ENCODE assay signal across 10 mouse cellular contexts in the genomic region with DNA sequence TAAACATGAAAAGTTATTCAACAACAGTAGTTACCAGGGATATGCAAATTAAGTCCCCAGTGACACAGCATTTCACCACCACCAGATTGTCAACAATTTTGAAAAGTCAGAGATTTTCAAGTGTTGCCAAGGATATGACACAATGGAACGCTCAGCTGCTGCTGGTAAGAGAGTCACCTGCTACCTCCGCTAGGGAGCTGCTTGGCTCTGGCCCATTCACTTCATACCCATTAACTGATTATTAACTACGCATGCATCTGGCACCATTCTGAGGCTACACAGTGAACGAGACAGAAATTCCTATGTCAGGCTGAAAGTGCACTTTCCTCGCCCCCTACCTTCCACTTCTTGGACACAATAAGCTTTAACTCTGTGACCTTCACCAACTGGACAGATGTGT.
DNase-seq lines count a peak whose midpoint lies in the region; ATAC-seq and TF ChIP-seq lines count a peak whose summit lies in the region.
"Had no signal": no experiment of that assay in that cellular context is flagged by ENCODE, and none has a peak within 500 bp of the region (broad histone marks: within the 10 kb centered on the region; RNA-seq: fewer than 3 reads in every experiment).

No protein-coding gene starts in this region.

- H3K9ac ChIP-seq in liver, adult 2 months (ENCODE audit: low read depth, low read length) = no peak overlapping the region
- H3K9ac ChIP-seq in liver, embryonic 11.5 days (ENCODE audit: low read depth, low read length) = no peak overlapping the region
- H3K9ac ChIP-seq in hindbrain, embryonic 14.5 days = no peak overlapping the region
- H3K9ac ChIP-seq in heart, embryonic 11.5 days (ENCODE audit: low read depth, low read length) = no peak overlapping the region
- H3K9ac ChIP-seq: heart, embryonic 13.5 days; intestine, embryonic 15.5 days had no signal

- ATAC-seq in liver, embryonic 11.5 days (replicated peaks; ENCODE audit: low FRiP score) = no peak
- peak; percentile 86 for ATAC-seq in hindbrain, embryonic 14.5 days (ENCODE audit: low FRiP score)
- no peak for ATAC-seq in monocyte, adult 5-6 weeks (replicated peaks; ENCODE audit: insufficient number of reproducible peaks, low FRiP score, low TSS enrichment, poor library complexity, severe bottlenecking)
- ATAC-seq in heart, embryonic 11.5 days (replicated peaks; ENCODE audit: insufficient number of reproducible peaks, low FRiP score, low TSS enrichment) = no peak
- ATAC-seq: intestine, embryonic 15.5 days had no signal

- no peaks in the 10 kb centered on the region for H3K79me2 ChIP-seq in liver, adult 2 months (ENCODE audit: control insufficient read depth, insufficient read depth, low read length)

- H3K9me3 ChIP-seq in liver, embryonic 11.5 days (ENCODE audit: control insufficient read depth, low read length) = no peaks in the 10 kb centered on the region
- no peaks in the 10 kb centered on the region for H3K9me3 ChIP-seq in hindbrain, embryonic 14.5 days (ENCODE audit: control insufficient read depth, low read length)
- no peaks in the 10 kb centered on the region for H3K9me3 ChIP-seq in heart, embryonic 11.5 days (replicated peaks; ENCODE audit: control insufficient read depth, low read length)
- H3K9me3 ChIP-seq: heart, embryonic 13.5 days; intestine, embryonic 15.5 days had no signal

- H3K4me1 ChIP-seq in liver, adult 2 months (ENCODE audit: control insufficient read depth, insufficient read depth, low read length) = no peaks in the 10 kb centered on the region
- H3K4me1 ChIP-seq in liver, embryonic 11.5 days (replicated peaks; ENCODE audit: control insufficient read depth, insufficient read depth, low read length) = no peaks in the 10 kb centered on the region
- H3K4me1 ChIP-seq in hindbrain, embryonic 14.5 days (replicated peaks; ENCODE audit: control insufficient read depth, insufficient read depth, low read length) = no peaks in the 10 kb centered on the region; the same call in 1 of the 2 replicates
- H3K4me1 ChIP-seq in heart, embryonic 11.5 days (ENCODE audit: control insufficient read depth, insufficient read depth, low read length) = no peaks in the 10 kb centered on the region
- H3K4me1 ChIP-seq: intestine, embryonic 15.5 days had no signal

- WGBS in liver, adult 2 months = 34% methylated on average over 5 of the region's 5 CpGs
- 89% methylated on average over 5 of the region's 5 CpGs for WGBS in liver, embryonic 11.5 days
- 41% methylated on average over 5 of the region's 5 CpGs for WGBS in hindbrain, embryonic 14.5 days
- WGBS in heart, embryonic 11.5 days (ENCODE audit: insufficient replicate concordance) = 74% methylated on average over 5 of the region's 5 CpGs

- no peak for TF ChIP-seq CTCF in liver, adult 2 months (IDR thresholded peaks at IDR 0.05; ENCODE audit: low read depth, low read length)

- no peak overlapping the region for H3K4me2 ChIP-seq in liver, embryonic 11.5 days
- H3K4me2 ChIP-seq in hindbrain, embryonic 14.5 days (replicated peaks) = no peak overlapping the region
- H3K4me2 ChIP-seq in heart, embryonic 11.5 days = no peak overlapping the region
- H3K4me2 ChIP-seq: heart, embryonic 13.5 days; intestine, embryonic 15.5 days had no signal

- no peak overlapping the region for H3K4me3 ChIP-seq in liver, adult 2 months (ENCODE audit: insufficient read depth, low read depth, low read length)
- H3K4me3 ChIP-seq in liver, embryonic 11.5 days (ENCODE audit: low read depth, low read length) = no peak overlapping the region
- no peak overlapping the region for H3K4me3 ChIP-seq in hindbrain, embryonic 14.5 days (replicated peaks; ENCODE audit: low read length)
- no peak overlapping the region for H3K4me3 ChIP-seq in heart, embryonic 11.5 days (ENCODE audit: low read depth, low read length)
- H3K4me3 ChIP-seq: heart, embryonic 13.5 days; intestine, embryonic 15.5 days had no signal

- no peaks in the 10 kb centered on the region for H3K36me3 ChIP-seq in liver, adult 2 months (ENCODE audit: control insufficient read depth, insufficient read depth, low read length)
- no peaks in the 10 kb centered on the region for H3K36me3 ChIP-seq in liver, embryonic 11.5 days (ENCODE audit: control insufficient read depth, insufficient read depth, low read length)
- no peaks in the 10 kb centered on the region for H3K36me3 ChIP-seq in hindbrain, embryonic 14.5 days (replicated peaks; ENCODE audit: control insufficient read depth, insufficient read depth)
- H3K36me3 ChIP-seq in heart, embryonic 11.5 days (ENCODE audit: control insufficient read depth, insufficient read depth, low read length) = no peaks in the 10 kb centered on the region
- H3K36me3 ChIP-seq: heart, embryonic 13.5 days; intestine, embryonic 15.5 days had no signal

- no peak overlapping the region for H3K27ac ChIP-seq in liver, adult 2 months (replicated peaks; ENCODE audit: insufficient read depth, low read depth, low read length)
- H3K27ac ChIP-seq in liver, embryonic 11.5 days (ENCODE audit: low read depth, low read length) = no peak overlapping the region
- no peak overlapping the region for H3K27ac ChIP-seq in hindbrain, embryonic 14.5 days
- H3K27ac ChIP-seq in heart, embryonic 11.5 days (ENCODE audit: low read depth, low read length) = no peak overlapping the region
- H3K27ac ChIP-seq: heart, embryonic 13.5 days; intestine, embryonic 15.5 days had no signal

- peak; percentile 62 for DNase-seq in liver, adult 2 months (ENCODE audit: extremely low read depth, low read depth, low spot score)
- no peak for DNase-seq in liver, embryonic 11.5 days (ENCODE audit: low spot score)
- peak; percentile 55 for DNase-seq in cerebellum, adult 9-11 months
- peak; percentile 47 for DNase-seq in hindbrain, embryonic 14.5 days (ENCODE audit: low spot score)
- DNase-seq in kidney, postnatal 25 days = peak; percentile 52 to 75
- no peak for DNase-seq in heart, adult 18-20 months

- TF ChIP-seq POLR2A in liver, adult 2 months (IDR thresholded peaks at IDR 0.05; ENCODE audit: extremely low read depth, insufficient read depth, low read length) = no peak

- H3K27me3 ChIP-seq in liver, adult 2 months (ENCODE audit: control insufficient read depth, insufficient read depth, low read length) = no peaks in the 10 kb centered on the region
- no peaks in the 10 kb centered on the region for H3K27me3 ChIP-seq in liver, embryonic 11.5 days (replicated peaks; ENCODE audit: control insufficient read depth, insufficient read depth, low read length)
- no peaks in the 10 kb centered on the region for H3K27me3 ChIP-seq in hindbrain, embryonic 14.5 days (ENCODE audit: control insufficient read depth, insufficient read depth, low read length)
- H3K27me3 ChIP-seq in heart, embryonic 11.5 days (ENCODE audit: control insufficient read depth, insufficient read depth, low read length) = no peaks in the 10 kb centered on the region
- H3K27me3 ChIP-seq: heart, embryonic 13.5 days; intestine, embryonic 15.5 days had no signal

Comparison
In these comparisons a context has a peak if more than half of its experiments do, and no peak if none do; other contexts are left out.
1. DNase-seq: peak in liver, adult 2 months (single experiment), cerebellum, adult 9-11 months (single experiment), hindbrain, embryonic 14.5 days (single experiment) and kidney, postnatal 25 days (2 of 2); none in liver, embryonic 11.5 days (single experiment) and heart, adult 18-20 months (0 of 2).